Mouse (Mus musculus): Measurements from ENCODE around the gene Txlna. TPM values are rescaled to one million over a fixed set of nuclear protein-coding genes. Genes with fewer than 3 reads are reported as not detected.
A peak's percentile ranks its signal among the peaks of the same experiment; 100 is the strongest.

Txlna gene
- total and polyA plus RNA-seq, 3 experiments, result 68.9 to 69.5 TPM; not detected in 1

DNA sequence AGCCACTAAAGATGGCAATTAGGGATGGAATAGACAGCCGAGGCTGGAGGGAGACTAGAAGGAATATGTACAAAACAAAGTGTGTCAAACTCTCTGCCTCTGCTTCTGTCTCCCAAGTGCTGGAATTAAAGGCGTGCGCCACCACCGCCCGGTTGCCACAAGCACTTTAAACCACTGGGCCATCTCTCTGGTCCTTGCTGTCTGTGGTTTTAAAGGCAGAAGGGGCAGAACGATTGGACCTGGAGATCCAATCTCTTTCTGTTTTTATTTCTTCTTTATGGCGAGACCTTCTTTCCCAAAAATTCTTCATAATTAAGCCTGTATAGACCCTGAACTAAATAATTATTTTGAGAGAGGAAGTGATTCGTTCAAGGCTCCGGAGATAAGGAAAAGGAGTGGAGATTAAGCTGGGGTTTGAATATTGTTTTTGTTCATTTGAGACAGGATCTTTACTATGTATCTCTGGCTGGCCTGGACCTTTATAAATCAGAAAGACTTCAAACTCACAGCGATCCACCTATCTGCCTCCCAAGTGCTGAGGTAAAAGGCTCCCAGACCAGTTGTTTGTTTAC is 32.1 kb upstream of the Txlna start:
- peak overlapping the region; percentile 26 for H3K27ac ChIP-seq (ENCODE audit: control insufficient read depth, low read depth, low read length)
- TF ChIP-seq ZMIZ1 (IDR thresholded peaks at IDR 0.05; ENCODE audit: low read depth, low read length) (no peak), TCF12 (IDR thresholded peaks at IDR 0.05; ENCODE audit: low read depth, low read length) (0 out of 2 replicates have a peak, but pooled peaks have one; percentile 28), RCOR1 (IDR thresholded peaks at IDR 0.05; ENCODE audit: low read depth, low read length) (peak; percentile 86), GATA1 (IDR thresholded peaks at IDR 0.05; ENCODE audit: low read depth, low read length) (peak; percentile 77), CHD1 (IDR thresholded peaks at IDR 0.05; ENCODE audit: low read depth, low read length) (0 out of 2 replicates have a peak, but pooled peaks have one; percentile 36), SMC3 (IDR thresholded peaks at IDR 0.05; ENCODE audit: low read depth, low read length) (no peak), EP300 (IDR thresholded peaks at IDR 0.05; ENCODE audit: low read depth in 1 of 2, low read length in 2 of 2) (peak; percentile 28 to 48; a peak in 2 of 4 replicates), SIN3A (IDR thresholded peaks at IDR 0.05; ENCODE audit: low read length) (peak; percentile 8; the same call in 1 of the 2 replicates), ZNF384 (IDR thresholded peaks at IDR 0.05; ENCODE audit: low read depth, low read length) (no peak)
- H3K27me3 ChIP-seq (ENCODE audit: control insufficient read depth in 1 of 2, insufficient read depth in 2 of 2, low read length in 2 of 2), result no peaks in the 10 kb centered on the region
- DNase-seq (ENCODE audit: low read depth, low spot score), result no peak
- peak overlapping the region; percentile 77 to 98 for H3K4me3 ChIP-seq (ENCODE audit: control insufficient read depth in 1 of 2, insufficient read depth in 1 of 2, low read depth in 2 of 2, low read length in 2 of 2)
- peaks cover 0 to 9% of the 10 kb centered on the region in 2 experiments; a peak in 2 of 4 replicates for H3K36me3 ChIP-seq (ENCODE audit: control insufficient read depth in 1 of 2, insufficient read depth in 2 of 2, low read length in 2 of 2)
- peaks cover 8 to 11% of the 10 kb centered on the region in 2 experiments for H3K4me1 ChIP-seq (ENCODE audit: control insufficient read depth in 1 of 2, insufficient read depth in 2 of 2, low read length in 2 of 2)
- no peaks in the 10 kb centered on the region for H3K9me3 ChIP-seq (replicated peaks; ENCODE audit: insufficient read depth, low read length)
- peaks cover 22% of the 10 kb centered on the region for H3K79me2 ChIP-seq (ENCODE audit: control insufficient read depth, insufficient read depth, low read length, poor library complexity)
- peak overlapping the region; percentile 95 for H3K9ac ChIP-seq (ENCODE audit: control insufficient read depth, low read depth, low read length, poor library complexity, severe bottlenecking)

DNA sequence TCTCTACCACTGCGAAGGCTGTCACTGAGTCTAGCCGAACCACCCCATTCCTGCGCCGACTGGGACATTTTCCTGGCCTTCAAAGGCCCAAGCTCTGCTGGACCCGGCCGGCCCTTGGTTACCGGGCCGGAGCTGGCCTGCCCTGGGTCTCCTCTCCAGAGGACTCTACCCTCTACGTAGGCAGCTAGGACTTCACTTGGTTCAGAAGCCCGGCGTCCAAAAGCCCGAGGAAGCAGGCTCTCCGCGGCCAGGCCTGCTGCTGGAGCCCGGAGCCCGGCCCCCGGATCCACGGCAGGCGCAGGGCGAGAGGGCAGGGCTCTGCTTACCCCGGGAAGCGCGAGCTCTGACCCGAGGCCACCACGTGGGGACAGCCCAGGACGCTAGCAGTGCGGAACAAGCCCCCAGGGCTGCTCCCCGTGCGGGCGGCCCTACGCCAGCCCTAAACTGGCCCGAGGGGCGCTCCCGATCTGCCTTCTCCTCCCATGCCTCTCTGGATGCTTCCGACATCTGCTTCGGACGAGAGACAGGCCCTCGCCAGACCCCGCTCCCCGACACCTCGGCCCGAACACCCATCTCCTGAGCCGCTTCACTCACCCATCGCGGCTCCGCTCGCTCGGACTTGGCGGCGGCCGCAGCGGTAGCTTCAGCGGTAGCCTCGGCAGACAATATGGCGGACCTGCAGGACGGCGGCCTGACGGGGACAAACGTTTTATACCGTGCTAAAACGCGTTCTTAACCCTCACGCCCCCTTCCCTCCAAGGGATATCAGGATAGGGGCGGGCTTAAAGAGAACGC is 31.4 kb upstream of the Txlna start, which contains the start of gene Kpna6:
Kpna6 (minus strand) TSS at position 685 of the 795 bp plus-strand sequence.
- peaks cover 8 to 11% of the 10 kb centered on the region in 2 experiments for H3K4me1 ChIP-seq (ENCODE audit: control insufficient read depth in 1 of 2, insufficient read depth in 2 of 2, low read length in 2 of 2)
- peak; percentile 94 for DNase-seq (ENCODE audit: low read depth, low spot score)
- peak within 1 kb of the TSS; percentile 95 for H3K9ac ChIP-seq (ENCODE audit: control insufficient read depth, low read depth, low read length, poor library complexity, severe bottlenecking)
- peak within 1 kb of the TSS; percentile 67 for H3K27ac ChIP-seq (ENCODE audit: control insufficient read depth, low read depth, low read length)
- H3K4me3 ChIP-seq (ENCODE audit: control insufficient read depth in 1 of 2, insufficient read depth in 1 of 2, low read depth in 2 of 2, low read length in 2 of 2), result peak within 1 kb of the TSS; percentile 77 to 98
- peaks cover 22% of the 10 kb centered on the region for H3K79me2 ChIP-seq (ENCODE audit: control insufficient read depth, insufficient read depth, low read length, poor library complexity)
- H3K27me3 ChIP-seq (ENCODE audit: control insufficient read depth in 1 of 2, insufficient read depth in 2 of 2, low read length in 2 of 2), result no peaks in the 10 kb centered on the region
- peaks cover 0 to 9% of the 10 kb centered on the region in 2 experiments; a peak in 2 of 4 replicates for H3K36me3 ChIP-seq (ENCODE audit: control insufficient read depth in 1 of 2, insufficient read depth in 2 of 2, low read length in 2 of 2)
- no peaks in the 10 kb centered on the region for H3K9me3 ChIP-seq (replicated peaks; ENCODE audit: insufficient read depth, low read length)
- TF ChIP-seq CHD2 (IDR thresholded peaks at IDR 0.05; ENCODE audit: low read length) (no peak), KAT2A (conservative IDR thresholded peaks at IDR 0.05; ENCODE audit: low read depth, low read length) (no peak; the same call in 1 of the 2 replicates), NRF1 (IDR thresholded peaks at IDR 0.05; ENCODE audit: insufficient read depth, low read depth, low read length, poor library complexity, severe bottlenecking) (peak; percentile 31; the same call in 1 of the 2 replicates), USF1 (IDR thresholded peaks at IDR 0.05; ENCODE audit: low read depth, low read length) (no peak), ZMIZ1 (IDR thresholded peaks at IDR 0.05; ENCODE audit: low read depth, low read length) (peak; percentile 59; the same call in 1 of the 2 replicates), USF2 (IDR thresholded peaks at IDR 0.05; ENCODE audit: borderline replicate concordance in 1 of 2, insufficient read depth in 1 of 2, low read depth in 1 of 2, low read length in 2 of 2) (no peak), ZKSCAN1 (IDR thresholded peaks at IDR 0.05; ENCODE audit: low read depth, low read length) (no peak), E2F4 (IDR thresholded peaks at IDR 0.05; ENCODE audit: borderline replicate concordance, low read depth, low read length) (no peak), TCF12 (IDR thresholded peaks at IDR 0.05; ENCODE audit: low read depth, low read length) (no peak), ZC3H11A (IDR thresholded peaks at IDR 0.05; ENCODE audit: low read depth, low read length) (no peak), ETS1 (IDR thresholded peaks at IDR 0.05; ENCODE audit: low read depth, low read length) (peak; percentile 31; the same call in 1 of the 2 replicates), MXI1 (IDR thresholded peaks at IDR 0.05; ENCODE audit: low read depth, low read length) (no peak; the same call in 1 of the 2 replicates), GABPA (IDR thresholded peaks at IDR 0.05; ENCODE audit: low read depth, low read length) (no peak), TBP (IDR thresholded peaks at IDR 0.05; ENCODE audit: low read depth, low read length) (peak; percentile 31; the same call in 1 of the 2 replicates), TAL1 (IDR thresholded peaks at IDR 0.05; ENCODE audit: low read length) (no peak), ELF1 (IDR thresholded peaks at IDR 0.05; ENCODE audit: low read depth, low read length) (peak; percentile 44; the same call in 1 of the 2 replicates), MAZ (IDR thresholded peaks at IDR 0.05; ENCODE audit: low read depth, low read length) (peak; percentile 73), SMC3 (IDR thresholded peaks at IDR 0.05; ENCODE audit: low read depth, low read length) (no peak), MAX (IDR thresholded peaks at IDR 0.05; ENCODE audit: low read length) (peak; percentile 16; the same call in 1 of the 2 replicates), SIN3A (IDR thresholded peaks at IDR 0.05; ENCODE audit: low read length) (peak; percentile 76), MAFK (IDR thresholded peaks at IDR 0.05; ENCODE audit: borderline replicate concordance, low read depth, low read length) (no peak), HCFC1 (IDR thresholded peaks at IDR 0.05; ENCODE audit: low read depth, low read length) (peak; percentile 90)

Data from MEL (cell line).